Mouse (Mus musculus) megakaryocyte, adult 5-6 weeks (primary cell): ENCODE data around the gene Dnajc17. TPM values are rescaled to one million over a fixed set of nuclear protein-coding genes. Genes with fewer than 3 reads are reported as not detected.
A peak's percentile ranks its signal among the peaks of the same experiment; 100 is the strongest.

ENCODE experiments used
- ATAC-seq: 2 replicates; pipeline ENCODE4 v1.8.0; 2016; ENCODE audit warnings: mild to moderate bottlenecking, inconsistent platforms; ENCODE audit not compliant: poor library complexity, severe bottlenecking
- total RNA-seq, 2 experiments: library from RNA; stranded (forward) in 1 of 2; stranded (reverse) in 1 of 2; fragments of 153-499, 151-499 nt in 1 of 2; fragments of 221-1000, 200-1000 nt in 1 of 2; gene quantifications; 2 replicates each; pipeline versions ENCODE4 v1.2.3 to v1.2.4; 2015 to 2017

The Dnajc17 gene
- total RNA-seq, 2 experiments from 2014 or later, result 22.8 to 46.7 TPM

DNA sequence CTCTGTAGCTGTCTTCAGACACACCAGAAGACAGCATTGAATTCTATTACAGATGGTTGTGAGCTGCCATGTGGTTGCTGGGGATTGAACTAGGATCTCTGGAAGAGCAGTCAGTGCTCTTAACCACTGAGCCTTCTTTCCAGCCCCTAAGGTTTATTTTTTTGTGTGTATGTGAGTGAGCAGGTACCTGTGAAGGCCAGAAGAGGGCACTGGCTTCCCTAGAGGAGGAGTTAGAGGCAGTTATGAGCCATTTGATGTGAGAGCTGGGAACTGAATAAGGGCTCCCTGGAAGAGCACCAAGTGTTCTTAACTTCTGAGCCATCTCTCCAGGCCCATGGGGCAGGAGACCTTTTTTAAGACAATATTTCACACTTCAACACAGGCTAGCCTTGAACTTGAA is 43.2 kb downstream of the Dnajc17 start:
- ATAC-seq, result no peak

DNA sequence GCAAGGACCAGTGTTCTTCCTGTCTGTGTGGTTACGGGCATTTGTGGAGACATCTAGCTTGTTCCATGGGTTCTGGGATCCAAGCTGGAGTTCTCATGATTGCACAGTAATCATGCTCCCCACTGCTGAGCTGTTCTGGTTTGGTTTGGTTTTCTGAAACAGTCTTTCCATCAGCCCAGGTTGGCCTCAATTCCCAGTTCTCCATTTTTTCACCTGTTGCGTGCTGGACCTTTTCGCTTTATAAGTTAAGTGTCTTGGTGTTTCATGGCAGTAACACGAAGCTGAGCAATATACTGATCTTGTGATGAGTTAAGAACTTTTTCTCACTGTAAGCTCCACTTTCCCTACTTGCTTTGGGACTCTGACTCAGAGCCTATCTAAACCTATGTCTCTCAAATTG is 44.6 kb downstream of the Dnajc17 start:
- no peak for ATAC-seq

- ATAC-seq, result peak; percentile 29; the same call in 1 of the 2 replicates
Observed at GRCm38 (mm10) chr2:119163135-119163534, 45.5 kb downstream of the Dnajc17 start.

GRCm38 (mm10) chr2:119161247-119161646 is 47.3 kb downstream of the Dnajc17 start:
- no peak for ATAC-seq

DNA sequence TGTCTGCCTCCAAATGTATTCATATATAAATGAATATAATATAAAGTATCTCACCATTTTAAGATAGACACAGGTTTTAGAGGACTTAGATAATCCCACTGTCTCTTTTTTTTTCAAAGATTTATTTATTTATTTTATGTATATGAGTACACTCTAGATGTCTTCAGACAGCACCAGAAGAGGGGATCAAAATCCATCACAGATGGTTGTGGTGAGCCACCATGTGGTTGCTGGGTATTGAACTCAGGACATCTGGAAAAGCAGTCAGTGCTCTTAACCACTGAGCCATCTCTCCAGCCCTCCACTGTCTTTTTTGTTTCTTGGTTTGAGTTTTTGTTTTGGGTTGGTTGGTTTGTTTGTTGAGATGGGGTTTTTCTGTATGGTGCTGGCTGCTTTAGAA is 50.8 kb downstream of the Dnajc17 start:
- ATAC-seq, result no peak

DNA sequence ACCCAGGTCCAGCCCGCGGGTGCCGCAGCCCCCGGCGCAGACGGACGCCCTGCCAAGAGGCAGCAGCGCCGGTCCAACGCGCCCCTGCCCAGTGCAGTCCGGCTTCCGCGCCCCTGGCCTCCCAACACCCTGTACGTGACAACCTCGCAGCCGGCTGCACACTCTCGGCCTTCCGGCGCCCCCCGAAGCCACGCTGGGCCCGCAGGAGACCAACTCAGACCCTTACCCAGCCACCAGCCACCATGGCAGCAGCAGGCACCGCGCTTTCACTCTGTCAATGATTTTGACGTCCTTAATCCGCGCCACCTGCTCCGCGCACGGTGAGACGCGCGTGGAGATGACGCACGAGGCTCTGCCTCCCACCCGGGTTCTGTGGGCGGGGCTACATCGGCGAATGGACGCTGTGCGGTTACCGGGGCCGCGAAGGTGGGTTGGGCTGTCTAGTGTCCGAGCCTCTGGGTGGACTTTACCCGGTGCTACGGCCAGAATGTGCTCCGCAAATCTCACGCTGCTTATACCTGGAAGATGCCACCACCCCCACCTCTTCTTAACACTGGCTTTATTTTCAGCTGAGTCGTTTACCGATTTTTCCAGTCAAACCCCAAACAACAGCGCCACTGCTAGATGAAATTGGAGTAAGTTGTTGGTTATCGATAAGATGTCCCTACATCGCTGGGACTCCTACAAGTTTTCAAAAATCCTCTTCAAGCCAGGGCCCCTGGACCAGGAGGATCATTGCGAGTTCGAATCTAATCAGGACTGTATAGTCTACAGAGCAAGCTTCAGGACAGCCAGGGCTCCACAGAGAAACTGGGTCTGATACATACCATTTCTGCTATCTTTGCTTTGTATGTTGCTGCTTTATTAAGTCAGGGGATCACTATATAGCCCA is 51.7 kb downstream of the Dnajc17 start, which contains the start of gene Rmdn3:
Rmdn3 (minus strand) TSS at position 354 of the 892 bp plus-strand sequence.
- peak; percentile 97 for ATAC-seq

DNA sequence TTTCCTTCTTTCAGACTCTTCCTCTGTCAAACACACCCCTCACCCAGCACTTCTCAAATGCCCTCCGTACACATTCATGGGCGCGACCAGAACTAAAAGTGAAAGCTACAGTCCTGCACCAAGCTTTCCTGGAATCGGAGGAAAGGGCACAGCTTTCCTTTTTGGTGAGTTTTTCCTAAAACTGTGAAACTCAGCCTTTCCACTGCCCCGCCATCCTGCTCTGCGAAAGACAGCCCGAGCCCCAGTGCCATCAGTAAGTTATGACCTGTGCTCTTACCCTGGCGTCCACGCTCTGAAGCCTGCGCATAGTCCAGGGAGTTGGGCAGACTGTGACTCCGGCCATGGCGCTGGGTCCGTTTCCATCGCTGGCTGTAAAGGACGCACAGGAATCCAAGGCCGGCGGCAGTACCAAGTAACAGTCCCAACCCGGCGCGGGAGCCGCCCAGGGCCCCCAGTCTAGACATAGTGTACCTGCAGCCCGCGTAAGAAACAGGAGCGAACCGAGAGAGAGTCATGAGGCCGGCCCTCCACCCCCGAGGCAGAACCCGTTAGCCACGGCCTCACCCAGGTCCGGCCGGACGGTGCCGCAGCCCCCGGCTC is 52.4 kb downstream of the Dnajc17 start:
- ATAC-seq, result peak; percentile 24

DNA sequence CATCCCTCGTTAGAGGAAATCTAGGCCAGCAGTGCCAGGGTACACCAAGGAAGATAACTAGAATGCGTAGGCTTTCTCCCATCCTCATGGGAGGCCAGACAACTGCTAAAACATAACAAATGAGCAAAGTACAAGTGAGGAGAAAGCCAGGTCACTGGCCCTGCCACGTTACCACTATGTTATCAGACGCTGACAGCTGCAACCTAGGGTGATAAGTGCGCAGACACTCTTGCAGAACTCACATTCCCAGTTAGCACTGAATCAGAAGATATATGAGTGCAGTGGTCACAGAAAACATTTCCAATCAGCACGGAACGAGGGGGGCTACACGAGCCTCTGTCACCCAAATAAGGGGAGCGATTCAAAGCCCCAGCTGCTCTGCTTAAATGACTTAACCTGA is 53.2 kb downstream of the Dnajc17 start:
- no peak for ATAC-seq

- ATAC-seq, result no peak
Observed at GRCm38 (mm10) chr2:119154683-119155082, 53.9 kb downstream of the Dnajc17 start.

- ATAC-seq, result no peak
Observed at GRCm38 (mm10) chr2:119152255-119152654, 56.3 kb downstream of the Dnajc17 start.

- no peak for ATAC-seq
Observed at GRCm38 (mm10) chr2:119147775-119148174, 60.8 kb downstream of the Dnajc17 start.

DNA sequence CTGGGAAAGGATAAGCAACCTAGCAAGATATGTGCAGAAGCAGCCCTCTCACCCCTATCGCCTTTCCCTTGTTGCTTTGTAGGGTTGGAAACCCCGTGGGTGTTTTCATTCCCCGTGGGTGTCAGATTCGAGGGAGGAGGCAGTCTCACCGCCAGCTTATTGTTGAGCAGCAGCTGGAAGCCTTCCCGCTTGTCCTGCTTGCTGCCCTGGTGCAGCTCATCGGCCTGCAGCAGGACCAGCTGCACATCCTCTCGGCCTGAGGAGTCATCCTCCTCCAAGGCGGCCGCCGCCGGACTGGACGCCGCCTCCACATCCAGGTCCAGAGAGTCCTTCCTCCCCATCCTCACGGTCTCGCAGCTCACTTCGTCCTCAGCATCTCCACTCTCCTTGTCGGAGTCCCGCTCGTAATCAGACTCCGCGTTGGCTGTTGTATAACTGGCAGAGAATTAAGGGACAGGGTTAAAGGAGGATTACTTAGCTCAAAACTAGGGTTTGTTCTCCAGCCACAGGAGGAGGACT is 61.4 kb downstream of the Dnajc17 start:
- ATAC-seq, result no peak

DNA sequence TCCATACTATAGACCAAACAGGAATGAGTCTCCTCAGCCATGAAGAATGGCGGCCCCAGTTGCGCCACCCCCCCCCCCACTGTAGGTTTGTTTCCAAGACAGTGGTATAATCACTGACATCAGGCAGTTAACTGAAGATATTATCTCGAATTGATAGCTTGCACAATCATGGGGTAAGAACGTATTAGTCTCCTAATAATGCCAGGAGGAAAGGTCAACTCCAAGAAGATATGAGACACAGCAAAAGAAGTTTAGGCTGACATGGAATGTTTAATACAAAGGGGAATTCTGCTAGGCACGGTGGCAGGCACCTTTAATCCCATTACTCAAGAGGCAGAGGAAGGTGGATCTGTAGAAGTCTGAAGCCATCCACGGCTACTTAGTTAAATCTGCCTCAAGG is 62.2 kb downstream of the Dnajc17 start:
- ATAC-seq, result no peak

GRCm38 (mm10) chr2:119145199-119145598 is 63.4 kb downstream of the Dnajc17 start:
- no peak for ATAC-seq

GRCm38 (mm10) chr2:119136346-119136898 is 72.2 kb downstream of the Dnajc17 start:
- no peak for ATAC-seq

Other genes with a start within 250 kb of the Dnajc17 start
- 10.7 and 12.2 TPM in 2 replicates for gene Ccdc32, start 179.4 kb downstream of the Dnajc17 start, total RNA-seq (2015)
- gene Ccdc32, start 179.4 kb downstream of the Dnajc17 start, total RNA-seq (2017), result 14.1 and 16.3 TPM in 2 replicates
- 2.5 and 2.8 TPM in 2 replicates for gene Rpusd2, start 174.0 kb downstream of the Dnajc17 start, total RNA-seq (2015)
- gene Rpusd2, start 174.0 kb downstream of the Dnajc17 start, total RNA-seq (2017), result 2.5 and 4.8 TPM in 2 replicates
- gene Knl1, start 161.7 kb downstream of the Dnajc17 start, total RNA-seq (2015), result 65.3 and 69.5 TPM in 2 replicates
- gene Knl1, start 161.7 kb downstream of the Dnajc17 start, total RNA-seq (2017), result 79.4 and 82.1 TPM in 2 replicates
- gene Rad51, start 96.0 kb downstream of the Dnajc17 start, total RNA-seq (2015), result 20.7 and 22.1 TPM in 2 replicates
- gene Rad51, start 96.0 kb downstream of the Dnajc17 start, total RNA-seq (2017), result 12.3 and 26.8 TPM in 2 replicates
- gene Rmdn3, start 51.8 kb downstream of the Dnajc17 start, total RNA-seq (2015), result 7.0 and 10.7 TPM in 2 replicates
- gene Rmdn3, start 51.8 kb downstream of the Dnajc17 start, total RNA-seq (2017), result 15.1 and 20.2 TPM in 2 replicates
- gene Gchfr, start 41.0 kb downstream of the Dnajc17 start, total RNA-seq (2015), result not detected in 2 replicates
- not detected in 2 replicates for gene Gchfr, start 41.0 kb downstream of the Dnajc17 start, total RNA-seq (2017)
- not detected in 2 replicates for gene Gm14137, start 34.3 kb downstream of the Dnajc17 start, total RNA-seq (2015)
- gene Gm14137, start 34.3 kb downstream of the Dnajc17 start, total RNA-seq (2017), result not detected in 2 replicates
- 16.4 and 21.6 TPM in 2 replicates for gene Zfyve19, start 178 bp downstream of the Dnajc17 start, total RNA-seq (2015)
- 30.7 and 39.8 TPM in 2 replicates for gene Zfyve19, start 178 bp downstream of the Dnajc17 start, total RNA-seq (2017)
- not detected in 2 replicates for gene Ppp1r14d, start 21.1 kb upstream of the Dnajc17 start, total RNA-seq (2015)
- not detected in 2 replicates for gene Ppp1r14d, start 21.1 kb upstream of the Dnajc17 start, total RNA-seq (2017)
- gene Spint1, start 28.6 kb upstream of the Dnajc17 start, total RNA-seq (2015), result not detected in 2 replicates
- gene Spint1, start 28.6 kb upstream of the Dnajc17 start, total RNA-seq (2017), result not detected in 2 replicates
- gene Rhov, start 62.5 kb upstream of the Dnajc17 start, total RNA-seq (2015), result 0.16 and 0.59 TPM in 2 replicates
- 0.28 and 0.81 TPM in 2 replicates for gene Rhov, start 62.5 kb upstream of the Dnajc17 start, total RNA-seq (2017)
- gene Vps18, start 79.9 kb upstream of the Dnajc17 start, total RNA-seq (2015), result 8.9 and 9.0 TPM in 2 replicates
- gene Vps18, start 79.9 kb upstream of the Dnajc17 start, total RNA-seq (2017), result 19.6 and 21.2 TPM in 2 replicates
- 0.09 TPM in 1 of 2 replicates, not detected in the other for gene Dll4, start 117.0 kb upstream of the Dnajc17 start, total RNA-seq (2015)
- not detected in 2 replicates for gene Dll4, start 117.0 kb upstream of the Dnajc17 start, total RNA-seq (2017)
- 0.39 and 1.1 TPM in 2 replicates for gene Chac1, start 142.4 kb upstream of the Dnajc17 start, total RNA-seq (2015)
- 0.51 and 1.3 TPM in 2 replicates for gene Chac1, start 142.4 kb upstream of the Dnajc17 start, total RNA-seq (2017)